Mouse (Mus musculus) testis, adult 2 months (tissue): ENCODE measurements around the gene Bbc3.

ENCODE experiments used
- CTCF ChIP-seq: fragments of 200-500 bp; IDR thresholded peaks from 2 replicates; pipeline ENCODE4 v1.5.1; 2012; ENCODE audit warnings: low read depth, mild to moderate bottlenecking, inconsistent platforms, low read length, moderate library complexity; ENCODE audit not compliant: control insufficient read depth, insufficient read depth, insufficient replicate concordance
- POLR2A ChIP-seq: fragments of 200-500 bp; IDR thresholded peaks from 2 replicates; pipeline ENCODE4 v1.6.1; 2012; ENCODE audit warnings: low read depth, mild to moderate bottlenecking, inconsistent platforms, low read length, moderate library complexity; ENCODE audit not compliant: control insufficient read depth

- TF ChIP-seq CTCF (no peak), POLR2A (no peak)
Observed at GRCm38 (mm10) chr7:16296766-16297390, 11.3 kb upstream of the Bbc3 start.
